Mouse (Mus musculus) heart, postnatal 10 days (tissue): ENCODE measurements at regions not wholly inside any gene's neighbourhood (a gene's known extent, or its start where the extent isn't known, plus 50 kb on each side); places are given as distances from the start of the nearest gene placed in this dataset.

Source experiments
- DNase-seq, 2 experiments: peaks; one replicate each; pipeline ENCODE4 v3.0.0; 2021
- intact Hi-C: fragments of 180-260 bp; cut with DNase I; formaldehyde crosslinking; loops from one replicate; pipeline ENCODE4 v1.15.1; 2025

- no peak for DNase-seq
Observed at GRCm38 (mm10) chr10:9011906-9012305, 126.0 kb upstream of the Sash1 start.

DNA sequence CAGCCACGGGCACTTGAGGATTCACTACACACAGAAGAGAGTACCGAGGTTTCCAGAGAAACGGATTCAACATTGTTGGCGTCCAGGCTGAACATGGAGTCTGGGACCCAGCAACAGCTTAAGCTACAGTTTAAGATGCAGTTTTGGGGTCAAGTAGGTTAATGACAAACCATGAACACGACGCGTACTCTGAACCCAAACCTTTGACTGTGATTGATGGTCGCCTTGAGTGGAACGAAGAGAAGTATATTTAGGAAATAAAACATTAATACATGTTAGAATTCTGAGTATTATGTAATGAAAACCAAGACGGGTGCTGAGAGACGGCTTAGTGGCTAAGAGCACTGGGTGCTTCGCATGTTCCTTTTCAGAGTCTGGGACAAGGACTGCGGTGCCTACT lies 124.3 kb upstream of the Sash1 start:
- intact Hi-C loops, result no loop called here
- no peak for DNase-seq

More at GRCm38 (mm10) chr10:9011906-9012305, 126.0 kb upstream of the Sash1 start:
- intact Hi-C loops, result loop anchor here (2.0 kb wide), 2 partner anchors 665 to 743 kb away; no protein-coding TSS in a partner anchor

GRCm38 (mm10) chr10:9005140-9005909 lies 119.5 kb upstream of the Sash1 start:
- DNase-seq, result no peak
- intact Hi-C loops, result no loop called here

- intact Hi-C loops, result no loop called here
- DNase-seq, result no peak
Observed at GRCm38 (mm10) chr10:9002261-9002660, 116.4 kb upstream of the Sash1 start.

GRCm38 (mm10) chr10:8998758-8999398 lies 113.0 kb upstream of the Sash1 start:
- intact Hi-C loops, result no loop called here
- peak; percentile 41 to 43 for DNase-seq

DNA sequence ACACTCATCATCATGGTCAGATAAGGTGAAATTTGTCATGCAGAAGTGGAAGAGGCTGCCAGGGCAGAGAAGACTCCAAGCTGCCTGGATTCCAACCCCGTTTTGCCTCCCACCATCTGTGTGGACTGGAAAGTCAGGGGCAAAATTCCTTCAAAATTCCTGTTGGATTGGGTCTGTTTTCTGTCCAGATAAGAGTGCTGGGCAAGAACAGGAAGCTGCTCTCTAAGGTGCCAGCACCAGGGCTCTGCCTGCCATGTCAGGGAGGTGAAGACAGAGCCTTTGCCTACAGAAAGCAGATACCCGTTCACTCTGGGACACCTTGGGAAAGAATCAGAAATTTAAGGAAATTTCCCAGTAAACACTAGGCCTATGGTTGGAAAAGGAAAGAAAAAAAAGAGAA lies 112.5 kb upstream of the Sash1 start:
- peak; percentile 19 to 23 for DNase-seq
- intact Hi-C loops, result no loop called here

DNA sequence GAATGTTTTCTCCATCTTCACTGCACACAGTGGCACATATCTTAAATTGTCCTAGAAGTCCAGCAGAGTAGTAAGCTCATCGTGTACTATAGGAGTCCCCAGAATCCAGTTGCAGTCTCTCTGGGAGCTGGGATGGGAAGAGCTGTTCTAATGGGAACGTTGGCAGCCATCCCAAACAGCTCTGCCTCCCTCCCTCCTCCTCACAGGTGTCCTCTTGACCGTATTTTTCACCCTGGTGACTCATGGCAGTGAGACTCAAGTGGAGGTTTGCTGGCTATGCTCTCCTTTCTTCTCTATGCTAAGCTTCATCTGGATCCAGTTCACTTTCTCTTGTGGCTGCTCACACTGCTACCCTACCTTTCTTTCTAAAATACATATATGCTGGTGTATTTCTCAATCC lies 109.2 kb upstream of the Sash1 start:
- intact Hi-C loops, result no loop called here
- DNase-seq, result no peak

- intact Hi-C loops, result no loop called here
- no peak for DNase-seq
Observed at GRCm38 (mm10) chr10:8986339-8986738, 100.5 kb upstream of the Sash1 start.

- intact Hi-C loops, result no loop called here
- DNase-seq, result no peak
Observed at GRCm38 (mm10) chr10:8983347-8983746, 97.5 kb upstream of the Sash1 start.

DNA sequence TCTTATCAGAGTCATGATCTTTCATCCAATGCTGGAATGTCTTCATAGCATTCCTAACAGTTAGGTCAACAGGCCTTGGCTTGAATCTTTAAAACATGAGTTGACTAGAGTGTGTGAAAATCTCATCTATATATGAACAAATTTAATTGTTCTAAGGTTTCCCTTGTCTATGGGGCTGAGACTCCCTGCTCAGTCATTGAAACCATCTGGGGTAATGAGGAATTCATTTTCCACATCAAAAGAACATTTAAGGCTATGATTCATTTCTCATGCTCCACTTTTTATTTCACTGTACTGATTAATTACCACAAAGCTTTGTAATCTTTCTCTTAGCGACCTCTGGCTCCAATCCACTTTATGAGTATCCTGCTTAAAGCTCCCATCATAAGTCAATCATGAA lies 94.7 kb upstream of the Sash1 start:
- intact Hi-C loops, result no loop called here
- DNase-seq, result no peak

GRCm38 (mm10) chr10:8978595-8978994 lies 92.7 kb upstream of the Sash1 start:
- DNase-seq, result no peak
- intact Hi-C loops, result no loop called here

DNA sequence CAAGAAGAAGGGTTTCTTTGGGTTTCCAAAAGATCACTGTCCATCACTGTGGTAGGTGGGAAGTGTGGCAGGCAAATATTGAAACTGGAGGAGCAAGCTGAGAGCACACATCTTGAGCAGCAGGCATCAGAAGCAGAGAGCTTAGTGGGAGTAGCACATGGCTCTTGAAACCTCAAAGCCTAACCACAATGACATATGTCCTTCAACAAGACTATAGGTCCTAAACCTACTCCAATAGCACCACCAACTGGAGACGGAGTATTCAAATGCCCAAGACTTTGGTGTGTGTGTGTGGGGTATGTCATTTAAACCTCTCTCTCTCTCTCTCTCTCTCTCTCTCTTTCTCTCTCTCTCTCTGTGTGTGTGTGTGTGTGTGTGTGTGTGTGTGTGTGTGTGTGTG lies 88.1 kb upstream of the Sash1 start:
- intact Hi-C loops, result loop anchor here (2.0 to 5.0 kb wide), 3 partner anchors 62 to 232 kb away; no protein-coding TSS in a partner anchor
- DNase-seq, result peak in 1 of 2 experiments; percentile 43

DNA sequence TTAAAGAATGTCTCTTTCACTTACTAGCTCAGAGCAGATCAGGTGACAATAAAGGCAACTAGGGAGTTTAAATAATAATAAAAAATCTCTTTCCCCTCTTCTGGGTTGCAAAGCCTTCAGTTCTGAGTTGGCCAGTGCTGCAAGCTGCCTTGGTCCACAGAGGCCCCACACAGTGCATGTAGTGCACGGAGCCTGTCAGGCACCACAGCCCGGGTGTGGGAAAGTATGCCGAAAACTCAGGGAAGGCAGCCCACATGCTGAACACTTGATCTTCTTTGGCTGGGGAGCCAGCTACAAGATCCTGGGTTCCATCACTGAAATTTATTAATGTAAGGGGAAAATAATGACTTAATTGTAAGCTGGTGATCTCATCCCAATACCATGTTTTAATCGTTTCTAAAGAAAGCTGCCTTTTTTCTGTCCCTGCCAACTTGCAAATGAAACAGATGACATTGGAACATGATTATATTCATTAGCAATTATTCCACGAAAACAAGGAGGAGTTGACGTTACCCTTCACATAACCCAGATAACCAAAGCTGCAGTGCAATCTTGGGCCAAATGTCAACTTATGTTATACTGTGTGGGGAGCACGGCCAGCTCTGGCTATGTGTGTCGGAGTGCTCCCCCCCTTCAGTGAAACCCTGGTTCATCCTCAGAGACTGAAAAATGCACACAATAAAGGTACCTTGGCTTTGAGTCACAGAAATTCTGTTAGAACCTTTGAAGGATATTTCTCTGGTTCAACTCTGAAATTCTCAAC lies 87.1 kb upstream of the Sash1 start:
- peak in 1 of 2 experiments; percentile 34 for DNase-seq
- intact Hi-C loops, result loop anchor here (2.0 to 5.0 kb wide), 3 partner anchors 61 to 231 kb away; no protein-coding TSS in a partner anchor

DNA sequence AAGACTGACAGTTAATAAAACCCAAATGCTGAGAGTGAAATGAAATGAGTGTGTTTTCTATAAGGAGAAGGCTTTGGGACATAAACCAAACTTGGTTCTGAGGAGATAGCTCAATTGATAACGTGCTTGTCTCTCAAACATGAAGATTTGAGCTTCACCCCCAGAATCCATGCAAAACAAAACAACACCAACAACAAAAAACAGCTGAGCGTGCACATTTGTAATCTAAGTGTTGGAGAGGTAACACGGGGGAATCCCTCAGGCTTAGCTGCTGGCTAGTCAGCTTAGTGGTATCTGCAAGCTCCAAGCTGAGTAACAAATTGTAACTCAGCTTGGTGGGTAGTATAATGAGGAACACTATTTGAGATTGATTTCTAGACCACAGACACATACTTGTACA lies 84.9 kb upstream of the Sash1 start:
- intact Hi-C loops, result loop anchor here (5.0 kb wide), 2 partner anchors 59 to 229 kb away; no protein-coding TSS in a partner anchor
- no peak for DNase-seq

DNA sequence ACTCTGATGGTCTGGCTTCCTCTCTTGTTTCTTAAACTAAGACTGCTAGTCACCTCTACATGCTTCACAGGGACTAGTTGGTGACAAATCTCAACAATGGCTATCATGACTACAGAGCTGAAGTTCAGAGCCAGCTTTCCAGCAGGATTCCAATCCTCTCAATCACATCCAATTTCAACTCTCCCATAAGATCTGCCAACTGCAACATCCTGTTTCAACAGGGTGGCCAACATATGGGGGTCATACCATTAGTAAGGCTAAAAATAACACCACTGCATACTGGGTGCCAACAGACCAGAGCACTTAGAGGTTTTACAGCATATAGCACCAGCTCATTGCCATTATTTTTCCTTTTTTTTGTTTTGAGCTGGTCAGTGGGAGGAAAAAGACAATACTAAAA lies 83.7 kb upstream of the Sash1 start:
- DNase-seq, result no peak
- intact Hi-C loops, result no loop called here

DNA sequence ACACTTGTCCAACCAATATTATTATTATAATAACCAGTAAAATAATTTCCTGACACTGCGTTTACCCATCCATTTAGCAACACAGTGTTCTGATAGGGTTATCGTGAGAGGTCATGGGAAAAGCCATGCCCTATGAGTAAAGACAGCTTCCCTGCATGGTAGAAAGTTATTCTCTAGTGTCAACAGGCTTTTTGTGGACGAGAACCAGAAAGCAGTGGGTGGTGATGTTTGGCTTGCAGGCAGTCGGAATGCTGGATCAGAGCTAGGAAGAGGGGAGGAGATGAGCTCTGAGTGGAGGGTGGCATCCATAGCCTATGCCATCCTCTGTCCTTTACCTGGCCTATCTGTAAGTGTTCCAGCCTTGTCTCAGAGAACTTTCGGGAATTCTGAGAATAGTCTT lies 83.1 kb upstream of the Sash1 start:
- intact Hi-C loops, result no loop called here
- no peak for DNase-seq

- intact Hi-C loops, result no loop called here
- peak; percentile 67 to 78 for DNase-seq
Observed at GRCm38 (mm10) chr10:8968276-8968923, 82.5 kb upstream of the Sash1 start.

- intact Hi-C loops, result no loop called here
- no peak for DNase-seq
Observed at GRCm38 (mm10) chr10:8962921-8963320, 77.1 kb upstream of the Sash1 start.

GRCm38 (mm10) chr10:8960964-8961675 lies 75.2 kb upstream of the Sash1 start:
- no peak for DNase-seq
- intact Hi-C loops, result no loop called here

DNA sequence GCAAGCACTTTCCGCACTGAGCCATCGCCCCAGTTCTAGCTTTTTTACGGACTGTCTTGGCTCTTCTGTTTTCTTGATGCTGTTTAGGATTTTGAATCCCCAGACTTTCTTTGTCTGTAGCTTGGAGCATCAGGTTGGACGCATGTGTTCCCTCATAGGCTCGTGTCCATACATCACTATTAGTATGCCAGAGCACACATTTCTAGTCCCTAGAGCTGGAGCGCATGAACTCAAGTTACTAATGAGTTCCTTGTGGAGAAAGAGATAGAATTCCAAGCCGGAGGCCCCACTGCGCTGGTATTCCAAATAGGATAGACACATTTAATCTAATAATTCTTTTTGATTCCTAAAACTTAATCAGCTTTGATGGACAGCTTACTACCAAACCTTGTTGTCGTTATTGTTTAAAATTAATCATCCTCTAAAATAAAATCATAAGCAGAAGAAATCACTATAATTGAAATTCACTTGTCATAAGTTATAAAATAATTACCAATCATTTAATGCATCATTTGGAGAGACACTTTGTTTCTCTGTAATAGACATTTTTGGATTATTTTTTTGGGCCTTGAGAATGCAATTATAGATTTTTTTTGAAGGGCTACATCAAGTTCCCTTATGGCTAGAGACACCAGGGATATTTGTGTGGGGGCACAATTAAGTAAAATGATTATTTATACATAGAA lies 74.5 kb upstream of the Sash1 start:
- DNase-seq, result no peak
- intact Hi-C loops, result no loop called here
